Mouse (Mus musculus) liver, embryonic 14.5 days (tissue): Measurements from ENCODE around the gene Sema3d.

ENCODE experiments used
- CTCF ChIP-seq: IDR thresholded peaks from 2 replicates; pipeline ENCODE4 v1.5.1; 2016; ENCODE audit warnings: antibody characterized with exemption, low read depth, control low read depth
- EP300 ChIP-seq: IDR thresholded peaks from 2 replicates; pipeline ENCODE4 v1.6.1; 2016; ENCODE audit warnings: antibody characterized with exemption, low read depth

DNA sequence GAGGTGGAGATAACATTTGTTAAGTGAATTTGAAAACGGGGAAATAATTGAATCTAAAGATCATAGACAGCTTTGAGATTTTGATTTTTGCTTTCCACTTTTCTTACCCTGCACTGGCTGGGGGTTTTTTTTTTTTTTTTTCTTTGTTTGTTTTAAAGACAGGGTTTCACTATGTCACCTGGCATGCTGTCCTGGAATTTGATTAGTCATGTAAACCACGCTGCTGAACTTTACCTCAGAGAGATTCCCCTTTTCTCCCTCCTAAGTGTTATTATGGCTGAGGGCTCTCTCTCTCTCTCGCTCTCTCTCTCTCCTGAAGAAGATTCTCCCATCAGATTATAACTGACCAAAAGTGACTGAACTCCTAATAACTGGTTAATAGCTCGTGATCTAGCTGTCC lies 191.4 kb downstream of the Sema3d start:
- TF ChIP-seq CTCF (no peak), EP300 (no peak)
